Mouse (Mus musculus): ENCODE measurements at regions not wholly inside any gene's neighbourhood (a gene's known extent, or its start where the extent isn't known, plus 50 kb on each side); places are given as distances from the start of the nearest gene placed in this dataset.

DNA sequence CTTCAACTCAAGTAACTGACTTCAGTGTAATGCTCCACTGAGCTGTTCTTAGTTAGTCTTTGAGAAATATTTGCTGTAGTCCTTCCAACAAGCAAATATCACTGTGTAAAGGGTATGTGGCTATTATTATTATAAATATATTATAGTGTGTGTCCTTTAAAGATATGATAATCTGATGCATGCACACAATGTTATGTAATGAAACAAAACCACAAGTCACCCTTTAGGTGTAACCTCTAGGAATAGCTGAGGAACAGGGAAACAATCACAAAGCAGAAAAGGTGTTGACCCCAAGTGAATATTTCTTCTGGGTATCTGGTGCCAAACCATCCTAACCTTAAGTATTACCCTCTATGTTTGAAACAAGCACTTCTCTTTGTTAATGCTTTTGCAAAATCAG, 603.6 kb upstream of the Arid1b start:
- no peak overlapping the region for H3K4me3 ChIP-seq (ENCODE audit: low read depth, low read length)
- H3K36me3 ChIP-seq (ENCODE audit: control insufficient read depth, insufficient read depth, low read length) = no peaks in the 10 kb centered on the region
- H3K4me2 ChIP-seq (ENCODE audit: low read depth, low read length) = no peak overlapping the region
- no peak for ATAC-seq (ENCODE audit: low read depth)
- no peak overlapping the region for H3K27ac ChIP-seq (ENCODE audit: low read depth, low read length)
- H3K9me3 ChIP-seq (ENCODE audit: control insufficient read depth, low read length) = no peaks in the 10 kb centered on the region
- no peaks in the 10 kb centered on the region for H3K27me3 ChIP-seq (ENCODE audit: control insufficient read depth, insufficient read depth, low read length)
- H3K9ac ChIP-seq (replicated peaks; ENCODE audit: low read depth, low read length) = no peak overlapping the region
- H3K4me1 ChIP-seq (ENCODE audit: control insufficient read depth, insufficient read depth, low read length) = no peaks in the 10 kb centered on the region

DNA sequence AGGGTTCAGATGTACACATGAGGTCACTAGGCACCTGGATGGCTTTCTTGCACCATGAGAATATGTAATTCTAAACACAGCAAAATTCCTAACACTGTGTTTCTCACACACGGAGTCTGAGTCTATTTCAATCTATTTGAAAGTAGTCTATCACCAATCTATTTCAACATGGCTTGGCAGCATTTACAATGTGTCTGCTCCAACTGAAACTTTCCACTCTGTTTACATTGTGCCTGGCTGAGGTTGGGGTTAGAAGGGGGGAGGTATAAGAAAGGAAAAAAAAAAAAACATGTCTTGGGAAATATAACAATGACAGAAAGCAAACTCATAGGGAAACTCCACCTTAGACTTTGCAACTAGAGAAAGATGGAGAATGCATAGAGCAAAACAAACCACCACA, 602.9 kb upstream of the Arid1b start:
- Histone ChIP-seq H3K27me3 (ENCODE audit: control insufficient read depth, insufficient read depth, low read length) (no peaks in the 10 kb centered on the region), H3K9me3 (ENCODE audit: control insufficient read depth, low read length) (no peaks in the 10 kb centered on the region), H3K9ac (replicated peaks; ENCODE audit: low read depth, low read length) (no peak overlapping the region), H3K27ac (ENCODE audit: low read depth, low read length) (no peak overlapping the region), H3K4me2 (ENCODE audit: low read depth, low read length) (no peak overlapping the region), H3K4me1 (ENCODE audit: control insufficient read depth, insufficient read depth, low read length) (no peaks in the 10 kb centered on the region), H3K4me3 (ENCODE audit: low read depth, low read length) (no peak overlapping the region), H3K36me3 (ENCODE audit: control insufficient read depth, insufficient read depth, low read length) (no peaks in the 10 kb centered on the region)
- 85% methylated on average over 1 of the region's 1 CpGs for WGBS
- ATAC-seq (ENCODE audit: low read depth) = no peak

DNA sequence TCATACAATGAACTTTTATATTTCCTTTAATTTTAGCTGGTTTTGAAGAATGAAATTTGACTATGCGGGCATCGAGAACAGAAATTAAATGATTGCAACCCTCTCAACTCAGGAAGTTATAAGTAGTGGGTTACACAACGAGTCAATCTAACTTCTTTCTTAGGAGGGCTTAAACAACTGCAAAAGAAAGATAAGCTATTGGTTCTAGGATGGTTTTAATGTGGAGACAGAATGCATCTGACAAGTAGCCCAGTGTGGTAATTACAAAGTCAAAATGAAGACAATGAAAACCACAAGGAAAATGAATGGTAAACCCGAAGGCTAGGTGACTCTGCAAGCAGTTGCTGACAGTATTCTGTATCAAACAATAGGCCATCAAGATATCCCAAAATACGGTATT, 598.0 kb upstream of the Arid1b start:
- no peaks in the 10 kb centered on the region for H3K27me3 ChIP-seq (ENCODE audit: control insufficient read depth, insufficient read depth, low read length)
- no peaks in the 10 kb centered on the region for H3K36me3 ChIP-seq (ENCODE audit: control insufficient read depth, insufficient read depth, low read length)
- H3K4me2 ChIP-seq (ENCODE audit: low read depth, low read length) = no peak overlapping the region
- no peak overlapping the region for H3K27ac ChIP-seq (ENCODE audit: low read depth, low read length)
- H3K4me3 ChIP-seq (ENCODE audit: low read depth, low read length) = no peak overlapping the region
- 92% methylated on average over 5 of the region's 5 CpGs for WGBS
- no peaks in the 10 kb centered on the region for H3K4me1 ChIP-seq (ENCODE audit: control insufficient read depth, insufficient read depth, low read length)
- H3K9me3 ChIP-seq (ENCODE audit: control insufficient read depth, low read length) = no peaks in the 10 kb centered on the region
- H3K9ac ChIP-seq (replicated peaks; ENCODE audit: low read depth, low read length) = no peak overlapping the region
- ATAC-seq (ENCODE audit: low read depth) = no peak

DNA sequence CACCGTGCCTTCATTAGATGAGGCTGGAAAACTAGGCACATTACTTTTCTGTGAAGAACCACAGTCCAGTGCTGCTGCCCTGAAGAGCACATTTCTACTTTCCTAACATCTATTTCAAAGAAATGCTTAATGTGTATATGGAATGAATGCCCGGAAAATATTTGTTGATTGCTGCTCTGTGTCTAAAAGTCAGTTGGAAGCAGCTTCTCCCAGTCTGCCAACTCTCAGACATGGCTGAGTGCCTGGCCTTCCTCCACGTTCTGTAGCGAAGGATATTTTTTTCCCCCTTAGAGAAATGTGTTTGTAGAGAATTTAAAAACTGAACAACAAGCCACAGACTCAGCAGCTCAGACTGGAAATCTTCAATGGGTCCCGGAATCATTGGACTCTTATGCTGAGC, 576.4 kb upstream of the Arid1b start:
- no peaks in the 10 kb centered on the region for H3K36me3 ChIP-seq (ENCODE audit: control insufficient read depth, insufficient read depth, low read length)
- H3K9me3 ChIP-seq (ENCODE audit: control insufficient read depth, low read length) = no peaks in the 10 kb centered on the region
- no peaks in the 10 kb centered on the region for H3K4me1 ChIP-seq (ENCODE audit: control insufficient read depth, insufficient read depth, low read length)
- H3K4me3 ChIP-seq (ENCODE audit: low read depth, low read length) = no peak overlapping the region
- H3K27ac ChIP-seq (ENCODE audit: low read depth, low read length) = no peak overlapping the region
- ATAC-seq (ENCODE audit: low read depth) = no peak
- H3K9ac ChIP-seq (replicated peaks; ENCODE audit: low read depth, low read length) = no peak overlapping the region
- H3K27me3 ChIP-seq (ENCODE audit: control insufficient read depth, insufficient read depth, low read length) = no peaks in the 10 kb centered on the region
- no peak overlapping the region for H3K4me2 ChIP-seq (ENCODE audit: low read depth, low read length)
- 83% methylated on average over 5 of the region's 5 CpGs for WGBS

DNA sequence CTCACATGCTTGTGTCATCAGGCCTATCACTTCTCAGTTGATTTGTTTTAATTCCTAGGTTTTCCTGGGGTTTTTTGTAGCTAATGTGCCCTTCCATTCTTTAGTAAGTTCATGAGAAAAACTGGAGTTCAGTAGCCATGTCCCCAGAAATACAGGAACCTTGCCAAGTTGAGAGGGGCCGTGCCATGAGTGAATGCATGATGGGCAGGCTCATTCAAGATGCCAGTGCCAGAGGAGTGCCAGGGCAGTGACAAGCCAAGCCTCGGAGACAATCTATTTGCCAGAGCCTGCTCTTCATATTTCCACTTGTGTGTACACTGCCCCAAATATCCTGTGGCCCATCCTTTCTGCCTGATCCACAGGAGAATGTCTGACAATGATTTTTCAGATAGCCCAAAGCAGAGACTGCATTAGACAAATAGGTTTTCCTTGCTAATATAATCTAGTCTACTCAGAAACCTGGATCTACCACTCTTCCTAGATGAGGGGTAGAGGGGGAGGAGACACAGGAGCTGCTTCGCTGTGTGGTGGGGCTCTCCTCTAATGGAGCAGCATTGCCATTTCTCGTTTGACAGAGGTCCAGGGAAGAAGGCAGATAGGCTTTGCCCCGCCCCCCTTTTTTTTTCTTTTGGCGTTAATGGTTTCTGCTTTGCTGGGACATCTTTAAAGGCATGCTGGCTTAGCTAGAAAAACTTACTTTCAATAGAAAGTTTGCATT, 569.5 kb upstream of the Arid1b start:
- no peaks in the 10 kb centered on the region for H3K36me3 ChIP-seq (ENCODE audit: control insufficient read depth, insufficient read depth, low read length)
- H3K4me1 ChIP-seq (ENCODE audit: control insufficient read depth, insufficient read depth, low read length) = no peaks in the 10 kb centered on the region
- no peaks in the 10 kb centered on the region for H3K27me3 ChIP-seq (ENCODE audit: control insufficient read depth, insufficient read depth, low read length)
- H3K9me3 ChIP-seq (ENCODE audit: control insufficient read depth, low read length) = no peaks in the 10 kb centered on the region
- 60% methylated on average over 6 of the region's 6 CpGs for WGBS
- H3K27ac ChIP-seq (ENCODE audit: low read depth, low read length) = no peak overlapping the region
- ATAC-seq (ENCODE audit: low read depth) = no peak
- H3K9ac ChIP-seq (replicated peaks; ENCODE audit: low read depth, low read length) = no peak overlapping the region
- H3K4me3 ChIP-seq (ENCODE audit: low read depth, low read length) = no peak overlapping the region
- no peak overlapping the region for H3K4me2 ChIP-seq (ENCODE audit: low read depth, low read length)

DNA sequence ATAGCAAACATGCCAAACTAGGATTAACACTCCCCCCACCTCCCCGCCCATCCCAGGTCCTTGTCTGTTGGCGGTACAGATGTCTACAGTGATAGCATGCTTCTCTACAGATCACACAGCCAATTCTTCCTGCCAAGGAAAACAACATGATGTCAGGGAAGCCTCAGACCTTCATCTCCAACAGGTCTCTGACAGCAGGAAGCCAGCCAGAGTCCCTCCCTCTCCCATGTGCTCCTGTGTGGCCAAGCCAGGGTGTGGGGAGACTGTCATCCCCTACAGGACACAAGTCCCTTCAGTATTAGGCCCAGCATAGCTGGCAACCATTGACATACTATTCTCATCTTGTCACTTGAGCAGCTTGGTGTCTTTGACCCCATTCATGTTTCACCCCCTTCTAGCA, 568.8 kb upstream of the Arid1b start:
- H3K36me3 ChIP-seq (ENCODE audit: control insufficient read depth, insufficient read depth, low read length) = no peaks in the 10 kb centered on the region
- H3K9ac ChIP-seq (replicated peaks; ENCODE audit: low read depth, low read length) = no peak overlapping the region
- ATAC-seq (ENCODE audit: low read depth) = no peak
- no peak overlapping the region for H3K4me3 ChIP-seq (ENCODE audit: low read depth, low read length)
- no peaks in the 10 kb centered on the region for H3K9me3 ChIP-seq (ENCODE audit: control insufficient read depth, low read length)
- no peak overlapping the region for H3K27ac ChIP-seq (ENCODE audit: low read depth, low read length)
- H3K4me1 ChIP-seq (ENCODE audit: control insufficient read depth, insufficient read depth, low read length) = no peaks in the 10 kb centered on the region
- no peaks in the 10 kb centered on the region for H3K27me3 ChIP-seq (ENCODE audit: control insufficient read depth, insufficient read depth, low read length)
- no peak overlapping the region for H3K4me2 ChIP-seq (ENCODE audit: low read depth, low read length)
- WGBS = 90% methylated on average over 2 of the region's 2 CpGs

DNA sequence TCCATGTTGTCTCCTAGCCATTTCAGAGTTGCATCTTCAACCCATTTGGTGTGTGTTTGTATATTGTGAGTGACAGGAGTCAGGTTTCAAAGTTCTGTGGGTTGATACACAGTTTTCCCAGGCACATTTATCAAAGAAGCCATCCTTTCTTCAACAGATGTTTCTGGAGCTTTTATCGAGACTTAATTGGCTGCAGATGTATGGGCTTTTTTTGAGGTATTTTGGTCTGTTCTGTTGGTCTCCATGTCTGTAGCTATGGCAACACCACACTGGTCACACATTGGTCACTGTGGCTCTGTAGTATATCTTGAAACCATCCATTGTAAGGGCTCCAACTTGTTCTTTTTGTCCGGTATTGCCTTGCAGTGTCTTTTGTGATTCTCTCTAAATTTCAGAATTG, 565.1 kb upstream of the Arid1b start:
- no peak overlapping the region for H3K27ac ChIP-seq (ENCODE audit: low read depth, low read length)
- no peaks in the 10 kb centered on the region for H3K27me3 ChIP-seq (ENCODE audit: control insufficient read depth, insufficient read depth, low read length)
- H3K4me3 ChIP-seq (ENCODE audit: low read depth, low read length) = no peak overlapping the region
- H3K4me1 ChIP-seq (ENCODE audit: control insufficient read depth, insufficient read depth, low read length) = no peaks in the 10 kb centered on the region
- WGBS = 78% methylated on average over 2 of the region's 2 CpGs
- no peaks in the 10 kb centered on the region for H3K9me3 ChIP-seq (ENCODE audit: control insufficient read depth, low read length)
- H3K36me3 ChIP-seq (ENCODE audit: control insufficient read depth, insufficient read depth, low read length) = no peaks in the 10 kb centered on the region
- H3K9ac ChIP-seq (replicated peaks; ENCODE audit: low read depth, low read length) = no peak overlapping the region
- no peak for ATAC-seq (ENCODE audit: low read depth)
- H3K4me2 ChIP-seq (ENCODE audit: low read depth, low read length) = no peak overlapping the region

DNA sequence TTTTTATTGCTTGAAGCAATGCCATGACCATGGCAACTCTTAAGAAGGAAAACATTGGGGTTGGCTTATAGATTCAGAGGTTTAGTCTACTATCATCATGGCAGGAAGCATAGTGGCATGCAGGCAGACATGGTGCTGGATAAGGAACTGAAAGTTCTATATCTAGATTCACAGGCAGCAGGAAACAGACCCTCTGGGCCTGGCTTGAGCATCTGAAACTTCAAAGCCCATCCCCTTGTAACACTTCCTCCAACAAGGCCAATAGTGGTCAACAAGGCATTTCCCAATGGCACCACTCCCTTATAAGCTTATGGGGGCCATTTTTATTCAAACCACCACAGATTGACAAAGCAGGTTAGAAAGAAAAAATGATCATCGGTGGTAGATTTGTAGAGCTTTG, 548.5 kb upstream of the Arid1b start:
- H3K27me3 ChIP-seq (ENCODE audit: control insufficient read depth, insufficient read depth, low read length) = no peaks in the 10 kb centered on the region
- no peak overlapping the region for H3K9ac ChIP-seq (replicated peaks; ENCODE audit: low read depth, low read length)
- H3K4me1 ChIP-seq (ENCODE audit: control insufficient read depth, insufficient read depth, low read length) = no peaks in the 10 kb centered on the region
- no peak for ATAC-seq (ENCODE audit: low read depth)
- H3K36me3 ChIP-seq (ENCODE audit: control insufficient read depth, insufficient read depth, low read length) = no peaks in the 10 kb centered on the region
- 98% methylated on average over 1 of the region's 1 CpGs for WGBS
- no peak overlapping the region for H3K27ac ChIP-seq (ENCODE audit: low read depth, low read length)
- no peak overlapping the region for H3K4me3 ChIP-seq (ENCODE audit: low read depth, low read length)
- no peak overlapping the region for H3K4me2 ChIP-seq (ENCODE audit: low read depth, low read length)
- H3K9me3 ChIP-seq (ENCODE audit: control insufficient read depth, low read length) = no peaks in the 10 kb centered on the region

DNA sequence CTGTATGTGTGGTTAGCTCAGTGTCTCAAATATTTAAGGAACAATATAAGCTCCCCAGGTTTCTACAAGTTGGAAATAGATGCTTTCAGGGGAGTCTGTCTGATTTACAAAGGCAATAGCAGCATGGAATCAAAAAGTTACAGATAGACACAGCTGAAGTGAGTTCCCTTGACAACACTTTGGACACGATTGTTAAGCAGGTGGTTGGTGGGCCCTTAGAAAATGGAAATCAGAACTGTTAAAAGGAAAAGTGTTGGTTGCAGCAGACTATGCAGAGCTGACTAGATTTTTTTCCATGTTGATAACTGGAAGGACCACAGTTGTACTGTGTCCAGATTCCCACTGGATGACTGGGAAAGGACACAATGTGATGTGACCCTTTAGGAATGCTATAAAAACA, 536.6 kb upstream of the Arid1b start:
- ATAC-seq (ENCODE audit: low read depth) = no peak
- Histone ChIP-seq H3K9me3 (ENCODE audit: control insufficient read depth, low read length) (no peaks in the 10 kb centered on the region), H3K27ac (ENCODE audit: low read depth, low read length) (no peak overlapping the region), H3K4me3 (ENCODE audit: low read depth, low read length) (no peak overlapping the region), H3K9ac (replicated peaks; ENCODE audit: low read depth, low read length) (no peak overlapping the region), H3K36me3 (ENCODE audit: control insufficient read depth, insufficient read depth, low read length) (no peaks in the 10 kb centered on the region), H3K27me3 (ENCODE audit: control insufficient read depth, insufficient read depth, low read length) (no peaks in the 10 kb centered on the region), H3K4me1 (ENCODE audit: control insufficient read depth, insufficient read depth, low read length) (no peaks in the 10 kb centered on the region), H3K4me2 (ENCODE audit: low read depth, low read length) (no peak overlapping the region)
- 70% methylated on average over 1 of the region's 1 CpGs for WGBS

All from neural tube, embryonic 14.5 days (tissue).